Mouse (Mus musculus): Measurements from ENCODE around the gene Pet2.

Pet2 gene

GRCm38 (mm10) chrX:89409589-89409988 lies at the start of gene Pet2:
TSS of gene Pet2 (minus strand) at chrX:89409689.
- no peak for DNase-seq (ENCODE audit: low spot score in 2 of 2)

Measured in frontal cortex, postnatal 25 days (tissue).